ENCODE assay signal across 7 mouse cellular contexts in the genomic region with DNA sequence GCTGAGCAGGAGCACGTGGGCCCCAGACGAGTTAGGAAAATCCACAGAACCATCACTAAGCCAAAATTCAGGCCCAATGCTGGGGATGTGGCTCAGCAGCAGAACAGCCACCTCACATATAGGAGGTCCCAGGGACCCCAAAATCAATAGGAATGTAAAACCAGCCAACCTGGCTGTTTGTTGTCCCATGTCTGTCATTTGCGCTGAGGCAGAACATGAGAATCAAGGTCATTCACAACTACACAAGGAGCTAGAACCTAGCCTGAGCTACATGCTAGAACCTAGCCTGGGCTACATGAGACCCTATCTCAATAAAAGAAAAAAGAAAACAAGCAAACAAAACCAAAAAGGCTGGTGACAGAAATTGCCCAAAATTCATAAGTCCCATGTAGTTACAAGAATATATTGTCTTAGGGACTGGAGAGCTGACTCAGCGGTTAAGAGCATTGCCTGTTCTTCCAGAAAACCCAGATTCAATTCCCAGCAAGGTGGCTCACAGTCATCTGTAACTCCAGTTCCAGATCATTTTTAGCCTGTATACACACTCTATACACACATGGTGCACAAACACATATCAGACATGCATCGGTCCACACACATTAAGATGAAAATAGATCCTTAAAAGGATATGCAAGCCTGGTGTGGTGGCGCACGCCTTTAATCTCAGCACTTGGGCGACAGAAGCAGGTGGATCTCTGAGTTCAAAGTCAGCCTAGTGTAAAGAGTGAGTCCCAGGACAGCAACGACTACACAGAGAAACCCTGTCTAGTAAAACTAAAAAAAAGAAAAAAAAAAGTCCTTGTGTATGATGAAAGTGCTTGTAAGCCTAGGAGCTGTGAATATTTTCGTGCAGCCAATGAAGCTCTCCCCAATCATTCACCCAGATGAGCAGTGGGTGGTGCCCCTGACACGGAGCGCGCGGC. TPM values are rescaled to one million over a fixed set of nuclear protein-coding genes. Genes with fewer than 3 reads are reported as not detected.
DNase-seq lines count a peak whose midpoint lies in the region; ATAC-seq lines count a peak whose summit lies in the region.

No protein-coding gene starts in this region.

- no peaks in the 10 kb centered on the region for H3K9me3 ChIP-seq in lung, embryonic 16.5 days (ENCODE audit: control insufficient read depth, low read length)
- H3K9me3 ChIP-seq in forebrain, embryonic 11.5 days (ENCODE audit: control insufficient read depth, low read length) = no peaks in the 10 kb centered on the region
- no peaks in the 10 kb centered on the region for H3K9me3 ChIP-seq in limb, embryonic 12.5 days
- no peaks in the 10 kb centered on the region for H3K9me3 ChIP-seq in stomach, embryonic 15.5 days

- H3K4me1 ChIP-seq in lung, embryonic 16.5 days (replicated peaks; ENCODE audit: control insufficient read depth, insufficient read depth, low read length) = peaks cover 5% of the 10 kb centered on the region
- peaks cover 4% of the 10 kb centered on the region; the same call in 1 of the 2 replicates for H3K4me1 ChIP-seq in forebrain, embryonic 11.5 days (replicated peaks; ENCODE audit: control insufficient read depth, insufficient read depth, low read length)
- 0 out of 2 replicates have a peak, but pooled peaks cover 3% of the 10 kb centered on the region for H3K4me1 ChIP-seq in limb, embryonic 12.5 days (replicated peaks)
- H3K4me1 ChIP-seq in stomach, embryonic 15.5 days = peaks cover 3% of the 10 kb centered on the region; the same call in 1 of the 2 replicates

- H3K27ac ChIP-seq in lung, embryonic 16.5 days (ENCODE audit: low read length) = 0 out of 2 replicates have a peak overlapping the region, but pooled peaks have one; percentile 3
- no peak overlapping the region for H3K27ac ChIP-seq in forebrain, embryonic 11.5 days (ENCODE audit: low read depth, low read length)
- peak overlapping the region; percentile 29; the same call in 1 of the 2 replicates for H3K27ac ChIP-seq in limb, embryonic 12.5 days
- peak overlapping the region; percentile 73 for H3K27ac ChIP-seq in stomach, embryonic 15.5 days

- H3K4me3 ChIP-seq in lung, embryonic 16.5 days (ENCODE audit: low read length) = peak overlapping the region; percentile 57
- peak overlapping the region; percentile 37 for H3K4me3 ChIP-seq in forebrain, embryonic 11.5 days (ENCODE audit: low read depth, low read length)
- peak overlapping the region; percentile 44 for H3K4me3 ChIP-seq in limb, embryonic 12.5 days (replicated peaks)
- peak overlapping the region; percentile 49 for H3K4me3 ChIP-seq in stomach, embryonic 15.5 days (replicated peaks)

- ATAC-seq in lung, embryonic 16.5 days (ENCODE audit: low read depth) = no peak
- ATAC-seq in forebrain, embryonic 11.5 days (replicated peaks; ENCODE audit: low FRiP score) = no peak
- ATAC-seq in limb, embryonic 12.5 days (ENCODE audit: insufficient number of reproducible peaks, insufficient read depth, low FRiP score, low TSS enrichment, low read depth) = no peak; the same call in none of the 2 replicates
- ATAC-seq in stomach, embryonic 15.5 days (ENCODE audit: insufficient read depth, low FRiP score, low read depth) = no peak

- no peak for DNase-seq in lung, postnatal 14 days
- no peak for DNase-seq in forebrain, embryonic 11.5 days (ENCODE audit: low spot score)
- DNase-seq in thymus, adult 18-20 months = no peak
- DNase-seq in spleen, postnatal 4 days (ENCODE audit: low spot score in 2 of 2) = no peak

- peak overlapping the region; percentile 58 for H3K9ac ChIP-seq in lung, embryonic 16.5 days (ENCODE audit: low read length)
- peak overlapping the region; percentile 39 for H3K9ac ChIP-seq in forebrain, embryonic 11.5 days (ENCODE audit: low read length)
- H3K9ac ChIP-seq in limb, embryonic 12.5 days (replicated peaks) = no peak overlapping the region; the same call in 1 of the 2 replicates
- H3K9ac ChIP-seq in stomach, embryonic 15.5 days = peak overlapping the region; percentile 10; the same call in 1 of the 2 replicates

- H3K4me2 ChIP-seq in lung, embryonic 16.5 days (ENCODE audit: low read depth, low read length) = peak overlapping the region; percentile 85
- H3K4me2 ChIP-seq in forebrain, embryonic 11.5 days (ENCODE audit: low read depth, low read length, severe bottlenecking) = peak overlapping the region; percentile 71; the same call in 1 of the 2 replicates
- peak overlapping the region; percentile 63 for H3K4me2 ChIP-seq in limb, embryonic 12.5 days
- peak overlapping the region; percentile 83 for H3K4me2 ChIP-seq in stomach, embryonic 15.5 days

- H3K36me3 ChIP-seq in lung, embryonic 16.5 days (ENCODE audit: control insufficient read depth, insufficient read depth, low read length) = no peaks in the 10 kb centered on the region
- H3K36me3 ChIP-seq in forebrain, embryonic 11.5 days (ENCODE audit: control insufficient read depth, insufficient read depth, low read length) = no peaks in the 10 kb centered on the region
- no peaks in the 10 kb centered on the region for H3K36me3 ChIP-seq in limb, embryonic 12.5 days
- H3K36me3 ChIP-seq in stomach, embryonic 15.5 days = no peaks in the 10 kb centered on the region

- WGBS in lung, embryonic 16.5 days = 33% methylated on average over 14 of the region's 14 CpGs
- 35% methylated on average over 14 of the region's 14 CpGs for WGBS in forebrain, embryonic 11.5 days
- WGBS in limb, embryonic 12.5 days = 36% methylated on average over 14 of the region's 14 CpGs
- WGBS in stomach, embryonic 15.5 days = 34% methylated on average over 14 of the region's 14 CpGs

- no peaks in the 10 kb centered on the region for H3K27me3 ChIP-seq in lung, embryonic 16.5 days (ENCODE audit: control insufficient read depth, insufficient read depth, low read depth, low read length)
- H3K27me3 ChIP-seq in forebrain, embryonic 11.5 days (ENCODE audit: control insufficient read depth, insufficient read depth, low read length) = no peaks in the 10 kb centered on the region
- H3K27me3 ChIP-seq in limb, embryonic 12.5 days = peaks cover 4% of the 10 kb centered on the region
- no peaks in the 10 kb centered on the region for H3K27me3 ChIP-seq in stomach, embryonic 15.5 days (replicated peaks)

RNA-seq across cellular contexts. Expression of gene Angptl6, which starts 2.1 kb away (rescaled TPM):
- polyA plus RNA-seq in lung, embryonic 16.5 days (2015; fragmentation: Nextera tagmentation; extraction: Ambion mirVana) = 2.7 and 3.1 TPM in 2 replicates
- polyA plus RNA-seq in forebrain, embryonic 11.5 days (2014; fragmentation: Nextera tagmentation; extraction: Ambion mirVana) = 4.3 and 5.3 TPM in 2 replicates
- polyA plus RNA-seq in limb, embryonic 12.5 days (2016; fragmentation: Nextera tagmentation; extraction: Ambion mirVana) = 2.2 and 2.3 TPM in 2 replicates
- polyA plus RNA-seq in stomach, embryonic 15.5 days (2015; fragmentation: Nextera tagmentation; extraction: Ambion mirVana) = 7.5 and 8.1 TPM in 2 replicates

RNA-seq across cellular contexts. Expression of gene A230050P20Rik, which starts 8.9 kb away (rescaled TPM):
- polyA plus RNA-seq in lung, embryonic 16.5 days (2015; fragmentation: Nextera tagmentation; extraction: Ambion mirVana) = 18.8 and 22.4 TPM in 2 replicates
- 1.3 and 1.6 TPM in 2 replicates for polyA plus RNA-seq in forebrain, embryonic 11.5 days (2014; fragmentation: Nextera tagmentation; extraction: Ambion mirVana)
- polyA plus RNA-seq in limb, embryonic 12.5 days (2016; fragmentation: Nextera tagmentation; extraction: Ambion mirVana) = 3.1 TPM in 2 replicates
- 20.7 and 21.2 TPM in 2 replicates for polyA plus RNA-seq in stomach, embryonic 15.5 days (2015; fragmentation: Nextera tagmentation; extraction: Ambion mirVana)

RNA-seq across cellular contexts. Expression of gene Ppan, which starts 10.6 kb away (rescaled TPM):
- polyA plus RNA-seq in lung, embryonic 16.5 days (2015; fragmentation: Nextera tagmentation; extraction: Ambion mirVana) = 57.3 and 64.1 TPM in 2 replicates
- 71.2 and 75.1 TPM in 2 replicates for polyA plus RNA-seq in forebrain, embryonic 11.5 days (2014; fragmentation: Nextera tagmentation; extraction: Ambion mirVana)
- 78.9 and 82.1 TPM in 2 replicates for polyA plus RNA-seq in limb, embryonic 12.5 days (2016; fragmentation: Nextera tagmentation; extraction: Ambion mirVana)
- polyA plus RNA-seq in stomach, embryonic 15.5 days (2015; fragmentation: Nextera tagmentation; extraction: Ambion mirVana) = 80.9 and 81.3 TPM in 2 replicates

RNA-seq across cellular contexts. Expression of gene Eif3g, which starts 21.0 kb away (rescaled TPM):
- polyA plus RNA-seq in lung, embryonic 16.5 days (2015; fragmentation: Nextera tagmentation; extraction: Ambion mirVana) = 255 and 258 TPM in 2 replicates
- 334 and 367 TPM in 2 replicates for polyA plus RNA-seq in forebrain, embryonic 11.5 days (2014; fragmentation: Nextera tagmentation; extraction: Ambion mirVana)
- polyA plus RNA-seq in limb, embryonic 12.5 days (2016; fragmentation: Nextera tagmentation; extraction: Ambion mirVana) = 328 and 335 TPM in 2 replicates
- polyA plus RNA-seq in stomach, embryonic 15.5 days (2015; fragmentation: Nextera tagmentation; extraction: Ambion mirVana) = 283 and 327 TPM in 2 replicates

RNA-seq across cellular contexts. Expression of gene Rdh8, which starts 59.1 kb away (rescaled TPM):
- not detected in 2 replicates for polyA plus RNA-seq in lung, embryonic 16.5 days (2015; fragmentation: Nextera tagmentation; extraction: Ambion mirVana)
- not detected in 2 replicates for polyA plus RNA-seq in forebrain, embryonic 11.5 days (2014; fragmentation: Nextera tagmentation; extraction: Ambion mirVana)
- not detected in 2 replicates for polyA plus RNA-seq in limb, embryonic 12.5 days (2016; fragmentation: Nextera tagmentation; extraction: Ambion mirVana)
- polyA plus RNA-seq in stomach, embryonic 15.5 days (2015; fragmentation: Nextera tagmentation; extraction: Ambion mirVana) = not detected in 2 replicates
